Mouse (Mus musculus) limb, embryonic 11.5 days (tissue): ENCODE measurements around the gene Nudt3. TPM values are rescaled to one million over a fixed set of nuclear protein-coding genes. Genes with fewer than 3 reads are reported as not detected.

Source experiments
- ATAC-seq: fragments of 200-750 bp; cut with Nextera tagmentation; 2 replicates; pipeline ENCODE4 v1.8.0; 2017; ENCODE audit warnings: low read depth; ENCODE audit not compliant: insufficient number of reproducible peaks, low FRiP score, low TSS enrichment
- DNase-seq: peaks from one replicate; pipeline ENCODE4 v3.0.0-alpha.2; 2015; ENCODE audit warnings: low spot score
- H3K27ac ChIP-seq: fragments of 300-500 bp; sonication (generic); replicated peaks from 2 replicates; pipeline ENCODE4 v1.5.1; 2014; ENCODE audit warnings: low read depth, mild to moderate bottlenecking, low read length
- H3K27me3 ChIP-seq: fragments of 300-500 bp; sonication (generic); 2 replicates; pipeline ENCODE4 v1.6.1; 2014; ENCODE audit warnings: mild to moderate bottlenecking, low read length, mixed read lengths; ENCODE audit not compliant: control insufficient read depth, insufficient read depth
- H3K36me3 ChIP-seq: fragments of 300-500 bp; sonication (generic); 2 replicates; pipeline ENCODE4 v1.6.1; 2014; ENCODE audit warnings: mild to moderate bottlenecking, low read length, moderate library complexity, mixed read lengths; ENCODE audit not compliant: control insufficient read depth, insufficient read depth
- H3K4me1 ChIP-seq: fragments of 300-500 bp; sonication (generic); 2 replicates; pipeline ENCODE4 v1.6.1; 2014; ENCODE audit warnings: low read length, mixed read lengths; ENCODE audit not compliant: control insufficient read depth, insufficient read depth
- H3K4me2 ChIP-seq: fragments of 300-500 bp; sonication (generic); 2 replicates; pipeline ENCODE4 v1.6.1; 2014; ENCODE audit warnings: low read depth, mild to moderate bottlenecking, moderate library complexity; ENCODE audit not compliant: severe bottlenecking
- H3K4me3 ChIP-seq: fragments of 300-500 bp; sonication (generic); 2 replicates; pipeline ENCODE4 v1.5.1; 2014; ENCODE audit warnings: low read depth, low read length
- H3K9ac ChIP-seq: fragments of 300-500 bp; sonication (generic); 2 replicates; pipeline ENCODE4 v1.6.1; 2014; ENCODE audit warnings: mild to moderate bottlenecking, low read length
- H3K9me3 ChIP-seq: fragments of 300-500 bp; sonication (generic); 2 replicates; pipeline ENCODE4 v1.6.1; 2016; ENCODE audit warnings: low read length; ENCODE audit not compliant: control insufficient read depth
- WGBS: fragments of 180-500 bp; shearing (Covaris S2); extraction: QIAGEN DNeasy Blood & Tissue Kit; methylation state at CpG from one replicate; pipeline ENCODE4 v1.1.7; 2014; 5-methylcytosine and 5-hydroxymethylcytosine counted together
- polyA plus RNA-seq: library from polyadenylated mRNA; unstranded; fragments of >200 nt; fragmentation: Nextera tagmentation; extraction: Ambion mirVana; gene quantifications from 2 replicates; pipeline ENCODE4 v1.2.1, GENCODE M21; 2014

The Nudt3 gene
- polyA plus RNA-seq, 1 experiment from 2014 or later: 42.2 TPM

DNA sequence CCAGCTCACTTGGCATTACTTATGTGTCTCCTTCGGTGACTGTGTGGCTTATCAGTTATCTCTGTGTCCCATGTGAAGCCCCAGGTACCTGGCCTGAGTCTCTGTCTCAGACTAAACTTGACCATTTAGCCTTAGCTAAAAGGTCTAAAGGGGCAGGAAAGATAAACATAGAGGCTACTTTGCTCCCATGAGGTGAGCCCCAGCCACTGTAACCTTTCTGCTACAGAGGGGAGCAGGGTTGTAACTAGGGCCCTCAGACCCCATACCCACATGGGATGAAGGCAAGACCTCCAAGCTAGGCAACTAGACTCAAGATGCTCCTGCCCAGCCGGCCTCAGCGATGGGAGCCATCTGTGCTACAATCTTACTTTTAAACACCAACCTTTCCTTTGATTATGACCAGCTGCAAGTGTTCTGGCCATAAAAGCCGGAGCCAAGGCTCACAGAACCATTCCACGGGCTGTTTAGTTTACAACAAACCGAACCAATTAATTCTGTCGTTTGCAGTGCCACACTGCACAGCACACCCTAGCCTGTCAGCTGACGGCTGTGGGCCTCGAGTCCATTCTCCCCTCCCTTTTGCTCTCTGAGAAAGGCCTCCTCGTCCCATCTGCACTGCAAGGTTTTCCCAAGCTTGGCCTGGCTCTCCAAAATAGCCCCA, 48.0 kb downstream of the Nudt3 start:
- H3K27ac ChIP-seq: 0 out of 2 replicates have a peak overlapping the region, but pooled peaks have one; percentile 25
- no peak overlapping the region for H3K4me2 ChIP-seq
- H3K4me3 ChIP-seq: no peak overlapping the region
- H3K9me3 ChIP-seq: no peaks in the 10 kb centered on the region
- no peak overlapping the region for H3K9ac ChIP-seq
- WGBS: 35% methylated on average over 10 of the region's 10 CpGs
- H3K27me3 ChIP-seq: no peaks in the 10 kb centered on the region
- ATAC-seq: no peak
- no peak for DNase-seq
- peaks cover 13% of the 10 kb centered on the region for H3K36me3 ChIP-seq
- peaks cover 3% of the 10 kb centered on the region; the same call in 1 of the 2 replicates for H3K4me1 ChIP-seq

DNA sequence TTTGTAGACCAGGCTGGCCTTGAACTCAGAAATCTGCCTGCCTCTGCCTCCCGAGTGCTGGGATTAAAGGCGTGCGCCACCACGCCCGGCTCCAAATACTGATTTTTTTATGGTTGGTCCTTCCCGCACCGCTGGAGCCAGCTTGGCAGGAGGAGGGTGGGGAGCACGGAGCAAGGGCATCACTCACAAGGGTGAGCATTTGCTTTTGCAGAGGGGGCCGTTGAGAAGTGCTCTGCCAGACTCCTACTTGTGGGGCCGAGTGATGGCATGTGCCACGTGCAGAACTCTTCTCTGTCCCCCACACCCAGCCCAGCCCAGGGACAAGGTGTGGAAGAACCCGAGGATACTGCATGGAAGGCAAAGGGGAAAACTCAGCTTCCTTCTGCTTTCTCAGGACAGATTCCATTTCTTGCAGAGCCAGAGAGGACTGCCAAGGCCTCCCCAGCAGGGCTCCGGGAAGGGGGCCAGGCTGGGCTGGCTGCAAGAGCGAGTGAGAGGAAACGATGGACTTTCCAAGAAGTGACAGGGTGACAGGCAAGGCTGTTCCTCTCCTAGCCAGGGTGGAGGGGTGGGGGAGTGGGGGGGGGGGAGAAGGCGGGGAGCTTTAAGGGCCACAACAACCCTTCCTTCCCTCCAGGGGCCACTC, 48.7 kb downstream of the Nudt3 start:
- Histone ChIP-seq H3K9me3 (no peaks in the 10 kb centered on the region), H3K27me3 (no peaks in the 10 kb centered on the region), H3K36me3 (peaks cover 9% of the 10 kb centered on the region), H3K4me3 (no peak overlapping the region), H3K4me1 (peaks cover 3% of the 10 kb centered on the region; the same call in 1 of the 2 replicates), H3K27ac (no peak overlapping the region), H3K4me2 (no peak overlapping the region), H3K9ac (no peak overlapping the region)
- no peak for ATAC-seq
- no peak for DNase-seq
- WGBS: 91% methylated on average over 15 of the region's 16 CpGs

DNA sequence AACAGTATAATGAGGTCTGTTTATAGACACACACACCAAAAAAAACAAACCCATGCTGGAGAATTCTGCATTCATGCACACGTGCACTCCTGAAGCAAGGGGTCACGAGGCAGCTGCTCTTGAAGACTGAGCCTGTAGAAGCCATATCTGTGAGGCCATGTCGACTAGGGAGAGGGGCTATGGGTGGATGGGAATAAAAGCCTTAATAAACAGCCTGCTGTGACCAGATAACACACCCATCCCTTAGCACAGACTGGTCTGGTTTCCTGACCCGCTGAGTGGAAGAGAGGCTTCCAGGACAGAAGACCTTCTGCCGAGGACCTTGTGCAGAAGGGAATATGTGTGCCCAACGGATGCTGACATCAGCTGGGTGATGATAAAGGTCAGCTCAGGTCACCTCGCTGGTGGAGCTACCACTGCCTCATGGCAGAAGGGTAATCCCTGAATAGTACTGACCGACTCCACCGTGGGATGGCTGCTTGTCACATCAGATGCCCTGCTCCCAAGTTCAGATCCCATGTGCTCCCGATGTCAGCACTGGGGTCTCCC, 49.4 kb downstream of the Nudt3 start:
- no peak for DNase-seq
- Histone ChIP-seq H3K4me2 (no peak overlapping the region), H3K4me1 (peaks cover 3% of the 10 kb centered on the region; the same call in 1 of the 2 replicates), H3K36me3 (peaks cover 7% of the 10 kb centered on the region), H3K27ac (no peak overlapping the region), H3K9ac (no peak overlapping the region), H3K4me3 (no peak overlapping the region), H3K9me3 (no peaks in the 10 kb centered on the region), H3K27me3 (no peaks in the 10 kb centered on the region)
- 88% methylated on average over 10 of the region's 10 CpGs for WGBS
- no peak for ATAC-seq

DNA sequence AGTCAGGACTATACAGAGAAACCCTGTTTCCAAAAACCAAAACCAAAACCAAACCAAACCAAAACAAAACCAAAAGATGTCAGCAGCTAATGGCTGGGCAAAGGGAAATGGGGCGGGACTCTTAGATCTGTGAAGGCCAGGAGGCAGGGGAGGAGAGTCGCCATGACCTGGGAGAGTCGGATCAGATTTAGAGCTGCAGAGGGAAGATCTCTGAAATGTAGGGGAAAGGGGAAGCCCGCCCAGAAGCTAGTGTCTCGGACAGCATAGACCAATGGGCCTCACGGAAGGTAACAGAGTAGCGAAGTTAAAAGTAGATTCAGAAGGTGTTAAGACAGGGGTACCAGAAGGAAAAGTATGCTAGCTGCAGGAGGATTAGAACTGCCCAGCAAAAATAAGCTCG, 52.0 kb downstream of the Nudt3 start:
- no peak overlapping the region for H3K27ac ChIP-seq
- H3K4me3 ChIP-seq: no peak overlapping the region
- peaks cover 5% of the 10 kb centered on the region; the same call in 1 of the 2 replicates for H3K4me1 ChIP-seq
- WGBS: 72% methylated on average over 8 of the region's 8 CpGs
- H3K36me3 ChIP-seq: peaks cover 3% of the 10 kb centered on the region
- H3K4me2 ChIP-seq: no peak overlapping the region
- no peaks in the 10 kb centered on the region for H3K27me3 ChIP-seq
- DNase-seq (no peak), ATAC-seq (no peak)
- H3K9me3 ChIP-seq: no peaks in the 10 kb centered on the region
- H3K9ac ChIP-seq: no peak overlapping the region

DNA sequence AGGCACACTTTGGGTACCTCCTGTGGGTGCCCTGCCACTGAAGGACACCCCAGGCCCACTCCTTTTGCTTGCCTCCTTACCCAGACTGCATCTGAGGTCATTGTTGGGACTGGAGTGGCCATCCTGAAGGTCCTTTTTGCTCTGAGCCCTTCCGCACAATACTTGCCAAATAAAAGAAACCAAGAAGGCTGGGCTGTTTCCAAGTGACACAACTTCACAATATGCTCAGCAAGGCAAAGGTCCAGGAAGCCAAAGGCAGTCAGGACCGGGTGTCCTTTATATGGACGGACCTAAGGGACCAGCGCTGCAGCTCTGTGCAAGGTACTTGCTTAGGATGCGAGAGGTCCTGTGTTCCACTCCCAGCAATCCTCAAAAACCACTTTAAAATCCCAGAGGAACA, 55.1 kb downstream of the Nudt3 start:
- DNase-seq: no peak
- no peaks in the 10 kb centered on the region for H3K9me3 ChIP-seq
- no peak overlapping the region for H3K4me3 ChIP-seq
- peaks cover 3% of the 10 kb centered on the region; the same call in 1 of the 2 replicates for H3K36me3 ChIP-seq
- H3K4me1 ChIP-seq: peaks cover 15% of the 10 kb centered on the region
- no peak overlapping the region for H3K9ac ChIP-seq
- WGBS: 87% methylated on average over 5 of the region's 5 CpGs
- no peak overlapping the region for H3K4me2 ChIP-seq
- ATAC-seq: no peak
- H3K27ac ChIP-seq: no peak overlapping the region
- no peaks in the 10 kb centered on the region for H3K27me3 ChIP-seq

DNA sequence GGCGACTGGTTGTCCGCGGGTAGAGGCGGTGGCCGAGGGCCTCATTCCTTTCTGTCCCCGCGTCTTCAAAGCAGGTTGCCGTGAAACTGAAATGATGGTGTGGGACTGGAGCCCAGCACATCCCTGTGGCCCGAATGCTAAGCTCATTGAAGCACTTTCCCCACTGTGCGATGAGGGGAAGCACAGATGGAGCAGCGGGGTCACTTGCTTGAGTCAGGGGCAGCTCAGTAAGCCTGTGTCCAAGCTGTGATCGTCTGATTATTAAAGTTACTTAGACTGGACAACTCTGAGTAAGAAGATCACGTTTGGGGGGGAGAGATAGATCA, 57.4 kb downstream of the Nudt3 start:
- Histone ChIP-seq H3K36me3 (peaks cover 13% of the 10 kb centered on the region; the same call in 1 of the 2 replicates), H3K9me3 (no peaks in the 10 kb centered on the region), H3K4me3 (peak overlapping the region; percentile 45), H3K9ac (peak overlapping the region; percentile 65), H3K27ac (no peak overlapping the region), H3K27me3 (no peaks in the 10 kb centered on the region), H3K4me2 (peak overlapping the region; percentile 91), H3K4me1 (peaks cover 20% of the 10 kb centered on the region)
- DNase-seq (no peak), ATAC-seq (peak; percentile 22; the same call in 1 of the 2 replicates)
- under 1% methylated on average over 13 of the region's 13 CpGs for WGBS

DNA sequence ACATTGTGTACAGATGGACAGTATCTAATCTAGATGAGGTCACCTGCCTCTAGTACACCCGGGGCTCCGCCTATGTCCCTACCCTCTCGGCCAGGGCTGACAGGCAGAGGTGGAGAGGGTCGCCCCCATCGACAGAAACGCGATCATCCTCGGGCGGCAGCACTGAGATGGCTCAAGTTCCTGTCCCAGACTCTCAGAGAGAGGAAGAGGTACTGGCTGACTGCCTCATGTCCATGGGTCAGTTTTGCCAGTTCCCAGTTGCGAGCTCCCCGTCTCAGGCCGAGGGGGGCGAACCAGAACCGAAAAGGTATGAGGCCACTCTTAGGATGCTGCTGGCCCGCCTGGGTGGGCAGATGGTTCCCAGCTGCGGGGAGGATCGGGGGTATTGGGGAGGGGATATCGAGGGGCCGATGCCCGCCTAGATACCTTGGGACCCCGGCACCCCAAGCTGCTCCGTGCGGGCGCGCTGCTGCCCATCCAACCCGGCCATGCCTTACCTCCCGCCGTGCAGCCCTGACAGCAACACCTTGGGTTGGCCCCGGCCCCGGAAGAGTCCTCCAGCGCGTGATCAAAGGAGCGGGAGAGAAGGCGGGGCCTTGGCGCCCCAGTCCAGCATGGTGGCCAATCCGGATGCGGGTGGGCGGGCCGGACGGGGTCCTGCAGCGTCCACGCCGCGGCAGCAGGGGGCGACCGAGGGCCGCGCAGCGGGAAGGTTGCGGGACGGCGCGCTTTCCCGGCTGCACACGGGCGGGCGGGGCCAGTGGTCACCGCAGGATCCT, 57.9 kb downstream of the Nudt3 start, which contains the start of gene AI413582:
Gene AI413582, minus strand, starts transcription at position 594 of the 779 bp plus-strand sequence.
- Histone ChIP-seq H3K27me3 (no peaks in the 10 kb centered on the region), H3K9ac (peak within 1 kb of the TSS; percentile 65), H3K4me3 (peak within 1 kb of the TSS; percentile 45), H3K36me3 (peaks cover 13% of the 10 kb centered on the region; the same call in 1 of the 2 replicates), H3K4me1 (peaks cover 20% of the 10 kb centered on the region), H3K9me3 (no peaks in the 10 kb centered on the region), H3K4me2 (peak within 1 kb of the TSS; percentile 91), H3K27ac (no peak within 1 kb of the TSS; the same call in 1 of the 2 replicates)
- WGBS: under 1% methylated on average over 51 of the region's 58 CpGs
- ATAC-seq (peak; percentile 83), DNase-seq (peak; percentile 98)
